Mouse (Mus musculus): ENCODE results near the gene Stac2. TPM values are rescaled to one million over a fixed set of nuclear protein-coding genes. Genes with fewer than 3 reads are reported as not detected.

Stac2 gene
- polyA plus RNA-seq, 1 experiment from 2014 or later = 0.67 TPM

DNA sequence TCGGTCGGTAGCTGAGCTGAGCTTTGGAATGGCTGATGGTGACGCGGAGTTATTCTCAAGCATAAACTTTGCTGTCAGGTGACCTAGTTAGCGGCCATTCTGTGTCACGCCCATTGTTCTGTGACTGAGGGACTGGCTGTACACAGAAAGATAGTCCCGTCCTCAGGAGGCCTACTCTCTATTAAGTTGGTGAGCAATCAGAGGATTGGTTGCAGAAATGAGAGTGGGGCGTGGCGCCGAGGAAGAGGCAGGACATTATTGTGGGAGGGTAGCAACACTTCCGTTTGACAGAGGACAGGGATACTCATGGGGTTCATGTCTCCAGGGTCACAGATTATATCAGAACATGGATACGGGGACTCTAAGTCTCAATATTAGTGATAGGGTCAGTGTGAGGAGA, 12.9 kb upstream of the Stac2 start:
- H3K9me3 ChIP-seq = 0 out of 2 replicates have a peak, but pooled peaks cover 3% of the 10 kb centered on the region
- no peaks in the 10 kb centered on the region for H3K27me3 ChIP-seq
- WGBS = 91% methylated on average over 12 of the region's 12 CpGs
- no peaks in the 10 kb centered on the region for H3K36me3 ChIP-seq
- no peak overlapping the region for H3K4me3 ChIP-seq
- H3K4me1 ChIP-seq = no peaks in the 10 kb centered on the region
- no peak overlapping the region for H3K9ac ChIP-seq
- no peak overlapping the region for H3K27ac ChIP-seq
- no peak for ATAC-seq (ENCODE audit: insufficient number of reproducible peaks, insufficient read depth, low FRiP score, low TSS enrichment)
- H3K4me2 ChIP-seq (replicated peaks) = no peak overlapping the region

DNA sequence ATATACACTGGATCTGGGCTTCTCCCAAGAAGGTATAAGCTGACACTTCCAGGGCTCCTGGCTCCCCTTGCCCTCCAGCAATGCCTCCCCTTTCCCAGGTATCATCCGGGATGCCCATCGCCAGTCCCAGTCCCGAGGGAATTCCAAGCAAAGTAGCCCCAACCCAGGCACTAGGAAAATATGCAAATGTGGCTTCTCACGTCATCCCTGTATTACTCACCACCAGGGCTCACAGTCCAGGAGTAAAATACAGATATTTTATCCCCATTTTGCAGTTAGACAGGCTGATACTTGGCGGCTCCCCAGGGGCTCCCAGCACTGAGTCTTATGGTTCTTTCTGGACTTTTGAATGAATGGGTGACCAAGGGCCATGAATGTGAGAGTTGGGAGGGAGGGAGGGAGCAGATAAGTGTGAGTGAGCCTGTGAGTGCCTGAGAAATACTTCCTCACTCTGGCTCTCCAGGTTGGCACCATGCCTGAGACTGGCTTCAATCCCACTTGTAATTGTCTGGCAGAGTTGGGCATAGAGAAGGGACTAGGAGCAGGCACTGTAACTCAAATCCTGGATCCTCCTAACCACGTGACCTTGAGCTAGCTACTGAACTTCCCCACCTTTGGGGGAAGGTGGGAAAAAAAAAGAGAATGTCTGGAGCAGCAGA, 8.8 kb upstream of the Stac2 start:
- Histone ChIP-seq H3K4me1 (no peaks in the 10 kb centered on the region), H3K4me2 (replicated peaks) (no peak overlapping the region), H3K9ac (no peak overlapping the region), H3K9me3 (no peaks in the 10 kb centered on the region), H3K4me3 (no peak overlapping the region), H3K36me3 (no peaks in the 10 kb centered on the region), H3K27ac (no peak overlapping the region), H3K27me3 (no peaks in the 10 kb centered on the region)
- ATAC-seq (ENCODE audit: insufficient number of reproducible peaks, insufficient read depth, low FRiP score, low TSS enrichment) = no peak
- WGBS = 62% methylated on average over 6 of the region's 6 CpGs

DNA sequence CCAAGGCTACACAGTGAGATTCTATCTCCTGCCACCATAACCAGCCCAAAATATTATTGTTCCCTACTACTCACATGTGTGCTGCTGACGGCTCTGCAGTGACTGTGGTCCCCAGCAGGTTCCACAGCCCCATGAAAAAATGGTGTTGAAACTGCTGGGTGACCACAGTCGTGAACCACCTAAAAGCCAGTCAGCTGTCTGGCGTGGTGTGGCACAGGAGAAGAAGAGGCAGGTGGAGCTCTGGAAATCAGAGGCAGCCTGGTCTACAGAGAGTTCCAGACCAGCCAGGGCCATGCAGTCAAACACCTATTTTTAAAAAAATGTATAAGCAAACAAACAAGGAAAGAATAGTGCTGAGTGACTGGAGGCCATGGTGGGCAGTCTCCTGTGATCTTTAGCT, 8.2 kb upstream of the Stac2 start:
- 71% methylated on average over 3 of the region's 3 CpGs for WGBS
- Histone ChIP-seq H3K4me1 (no peaks in the 10 kb centered on the region), H3K27ac (no peak overlapping the region), H3K36me3 (no peaks in the 10 kb centered on the region), H3K27me3 (no peaks in the 10 kb centered on the region), H3K4me2 (replicated peaks) (no peak overlapping the region), H3K4me3 (no peak overlapping the region), H3K9ac (no peak overlapping the region), H3K9me3 (no peaks in the 10 kb centered on the region)
- no peak for ATAC-seq (ENCODE audit: insufficient number of reproducible peaks, insufficient read depth, low FRiP score, low TSS enrichment)

DNA sequence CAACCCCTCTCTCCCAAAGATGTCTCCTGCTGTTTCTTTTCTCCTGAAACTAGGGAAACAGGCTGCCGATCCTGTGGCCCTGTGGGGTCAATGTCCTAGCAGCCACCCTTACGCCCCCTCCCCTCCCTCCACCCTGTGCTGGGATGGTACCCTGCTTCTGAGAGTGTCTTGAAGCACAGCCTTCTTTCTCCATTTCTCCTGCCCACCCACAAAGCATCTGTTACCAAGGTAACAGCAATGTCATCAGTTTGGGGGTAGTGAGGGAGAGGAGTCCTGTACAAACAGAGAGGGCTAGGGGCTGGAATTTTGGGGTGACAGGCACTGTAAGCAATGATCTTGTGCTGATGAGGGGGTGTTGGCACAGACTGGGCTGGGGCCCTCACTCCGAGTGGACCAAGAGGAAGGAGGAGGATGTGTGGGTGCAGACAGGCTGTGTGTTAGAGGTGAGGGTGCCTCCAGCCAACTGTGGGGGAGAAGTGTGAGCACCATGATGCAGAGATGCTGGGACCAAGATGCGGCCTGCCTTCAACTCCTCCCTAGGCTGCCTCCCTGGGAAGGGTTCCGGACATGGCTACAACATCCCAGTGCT, 6.9 kb upstream of the Stac2 start:
- ATAC-seq (ENCODE audit: insufficient number of reproducible peaks, insufficient read depth, low FRiP score, low TSS enrichment) = no peak
- no peak overlapping the region for H3K27ac ChIP-seq
- no peaks in the 10 kb centered on the region for H3K4me1 ChIP-seq
- WGBS = 75% methylated on average over 5 of the region's 5 CpGs
- no peaks in the 10 kb centered on the region for H3K9me3 ChIP-seq
- no peak overlapping the region for H3K4me2 ChIP-seq (replicated peaks)
- no peak overlapping the region for H3K4me3 ChIP-seq
- H3K36me3 ChIP-seq = no peaks in the 10 kb centered on the region
- H3K9ac ChIP-seq = no peak overlapping the region
- H3K27me3 ChIP-seq = peaks cover 8% of the 10 kb centered on the region

DNA sequence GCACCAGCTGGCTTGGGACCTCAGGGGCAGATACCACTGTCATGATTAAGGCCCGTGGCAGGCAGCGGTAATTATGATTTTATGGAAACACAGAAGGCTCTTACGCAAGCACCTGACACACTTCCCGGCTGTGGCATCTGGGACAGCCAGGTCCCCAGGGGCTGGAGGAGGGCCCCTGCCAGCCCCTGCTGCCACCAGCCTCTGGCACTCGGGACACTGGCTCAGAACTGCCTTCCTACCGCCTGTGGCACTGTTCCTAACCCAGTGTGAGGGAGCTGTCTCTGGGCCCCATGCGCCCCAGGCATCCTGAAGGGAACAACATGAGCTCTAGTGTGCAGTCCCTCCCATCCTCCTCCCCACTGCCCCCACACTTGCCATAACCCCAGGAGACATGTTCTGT, 6.4 kb upstream of the Stac2 start:
- H3K4me1 ChIP-seq = no peaks in the 10 kb centered on the region
- no peaks in the 10 kb centered on the region for H3K36me3 ChIP-seq
- H3K27ac ChIP-seq = no peak overlapping the region
- no peaks in the 10 kb centered on the region for H3K9me3 ChIP-seq
- ATAC-seq (ENCODE audit: insufficient number of reproducible peaks, insufficient read depth, low FRiP score, low TSS enrichment) = no peak
- no peak overlapping the region for H3K9ac ChIP-seq
- 70% methylated on average over 7 of the region's 7 CpGs for WGBS
- no peak overlapping the region for H3K4me2 ChIP-seq (replicated peaks)
- peaks cover 10% of the 10 kb centered on the region for H3K27me3 ChIP-seq
- no peak overlapping the region for H3K4me3 ChIP-seq

DNA sequence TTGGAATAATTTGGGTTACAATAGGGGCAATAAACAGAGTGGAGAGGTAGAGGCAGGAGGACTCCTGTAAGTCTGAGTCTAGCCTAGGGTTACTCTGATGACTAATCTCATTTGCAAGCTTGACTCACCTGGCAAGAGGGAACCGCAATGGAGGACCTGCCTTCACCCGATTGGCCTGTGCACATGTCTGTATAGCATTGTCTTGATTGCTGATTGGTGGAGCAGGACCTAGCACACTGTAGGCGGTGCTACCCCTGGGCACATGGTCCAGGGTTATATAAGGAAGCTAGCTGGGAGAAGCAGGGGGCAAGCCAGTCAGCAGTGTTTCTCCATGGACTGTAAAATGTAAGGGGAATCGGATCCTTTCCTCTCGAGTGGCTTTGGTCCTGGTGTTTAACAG, 4.7 kb upstream of the Stac2 start:
- no peaks in the 10 kb centered on the region for H3K4me1 ChIP-seq
- H3K4me3 ChIP-seq = no peak overlapping the region
- 80% methylated on average over 5 of the region's 5 CpGs for WGBS
- no peak overlapping the region for H3K9ac ChIP-seq
- no peak for ATAC-seq (ENCODE audit: insufficient number of reproducible peaks, insufficient read depth, low FRiP score, low TSS enrichment)
- H3K27ac ChIP-seq = no peak overlapping the region
- no peaks in the 10 kb centered on the region for H3K9me3 ChIP-seq
- peaks cover 17% of the 10 kb centered on the region for H3K27me3 ChIP-seq
- no peak overlapping the region for H3K4me2 ChIP-seq (replicated peaks)
- H3K36me3 ChIP-seq = no peaks in the 10 kb centered on the region

DNA sequence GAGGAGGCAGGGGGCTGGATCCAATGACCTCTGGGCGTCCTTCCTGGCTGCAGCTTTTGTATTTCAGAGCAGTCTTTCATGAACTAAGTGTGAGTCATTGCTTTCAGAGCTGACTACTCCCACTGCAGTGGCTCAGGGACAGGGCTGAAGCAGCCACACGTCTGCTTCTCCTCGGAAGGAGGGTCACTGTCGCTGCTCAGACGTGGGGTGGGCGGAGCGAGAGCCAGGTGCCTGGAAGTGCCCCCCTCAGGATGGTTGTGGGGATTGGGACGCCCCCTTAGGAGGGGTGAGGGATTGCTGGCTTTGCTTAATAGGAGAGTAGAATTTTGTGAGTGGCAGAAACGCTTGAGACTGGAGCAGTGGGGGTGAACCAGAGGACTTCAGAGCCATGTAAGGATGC, 4.2 kb upstream of the Stac2 start:
- H3K4me2 ChIP-seq (replicated peaks) = no peak overlapping the region
- no peak overlapping the region for H3K27ac ChIP-seq
- H3K27me3 ChIP-seq = peaks cover 23% of the 10 kb centered on the region
- H3K4me1 ChIP-seq = peaks cover 5% of the 10 kb centered on the region
- no peaks in the 10 kb centered on the region for H3K36me3 ChIP-seq
- H3K9ac ChIP-seq = no peak overlapping the region
- ATAC-seq (ENCODE audit: insufficient number of reproducible peaks, insufficient read depth, low FRiP score, low TSS enrichment) = no peak
- 30% methylated on average over 9 of the region's 9 CpGs for WGBS
- no peaks in the 10 kb centered on the region for H3K9me3 ChIP-seq
- no peak overlapping the region for H3K4me3 ChIP-seq

DNA sequence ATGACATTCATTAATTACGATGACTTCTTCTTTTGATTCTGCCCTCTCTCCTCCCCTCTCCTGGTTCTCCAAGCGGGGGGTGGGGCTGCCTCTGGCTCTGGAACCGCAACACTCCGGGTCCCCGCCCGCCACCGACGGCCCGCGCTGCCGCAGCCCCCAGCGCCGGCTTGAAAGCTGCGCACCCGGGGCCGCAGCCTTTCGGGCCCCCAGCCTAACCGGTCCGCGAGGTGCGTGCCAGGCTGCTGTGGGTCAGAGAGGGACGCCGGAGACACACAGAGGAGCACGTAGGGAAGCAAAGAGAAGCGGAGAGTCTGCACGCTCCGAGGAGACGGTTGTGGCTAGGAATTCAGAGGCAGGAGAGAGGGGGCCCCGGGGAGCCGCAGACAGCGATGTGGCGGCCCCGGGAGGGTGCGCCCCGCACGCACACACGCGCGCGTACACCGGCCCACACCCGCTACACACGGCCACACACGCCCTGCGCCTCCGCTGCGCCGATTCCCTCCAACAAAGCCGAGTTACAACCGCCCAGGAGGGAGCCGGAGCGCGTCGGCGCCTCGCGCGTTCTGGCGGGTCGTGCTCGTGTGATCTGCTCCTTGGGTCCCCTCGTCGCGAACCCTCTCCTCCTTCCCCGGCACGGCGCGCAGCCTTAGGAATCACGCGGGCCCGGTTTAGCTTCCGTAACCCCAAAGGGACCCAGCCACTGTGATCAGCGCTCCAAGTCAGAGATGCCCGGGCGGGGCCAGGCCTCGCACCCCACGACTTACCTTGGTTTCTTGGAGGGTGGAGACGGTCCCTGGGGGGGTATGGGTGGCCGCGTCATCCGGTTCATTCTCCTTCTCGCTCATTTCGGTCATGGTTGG, 903 bp downstream of the Stac2 start:
- no peak overlapping the region for H3K27ac ChIP-seq
- WGBS = under 1% methylated on average over 83 of the region's 83 CpGs
- no peak for ATAC-seq (ENCODE audit: insufficient number of reproducible peaks, insufficient read depth, low FRiP score, low TSS enrichment)
- H3K4me3 ChIP-seq = peak overlapping the region; percentile 44
- H3K4me1 ChIP-seq = peaks cover 21% of the 10 kb centered on the region
- no peaks in the 10 kb centered on the region for H3K36me3 ChIP-seq
- H3K4me2 ChIP-seq (replicated peaks) = peak overlapping the region; percentile 76
- peak overlapping the region; percentile 25 for H3K9ac ChIP-seq
- H3K27me3 ChIP-seq = peaks cover 65% of the 10 kb centered on the region
- H3K9me3 ChIP-seq = no peaks in the 10 kb centered on the region

DNA sequence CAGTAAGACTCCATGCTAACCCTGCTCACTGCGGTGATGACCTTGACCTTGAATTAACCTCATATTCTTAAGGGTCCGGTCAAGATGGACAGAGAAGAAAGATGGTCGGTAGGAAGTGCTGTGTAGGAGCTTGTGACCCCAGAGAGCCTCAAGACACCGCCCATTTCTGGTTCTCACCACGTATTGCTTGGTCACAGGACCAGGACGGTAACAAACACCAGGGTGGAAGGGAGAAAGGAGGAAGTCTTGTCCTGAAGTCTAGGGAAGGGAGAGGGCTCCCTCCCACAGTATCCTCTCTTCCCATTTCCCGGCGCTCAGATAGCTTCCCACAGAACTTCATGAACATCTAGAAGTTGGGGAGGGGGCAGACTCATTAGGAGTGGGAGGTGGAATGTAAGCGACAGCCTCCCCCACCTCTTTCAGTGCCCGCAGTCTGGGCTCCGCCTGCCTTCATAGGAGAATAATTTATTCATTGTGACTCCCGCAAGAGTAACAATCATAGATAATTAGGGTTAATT, 1.6 kb downstream of the Stac2 start:
- no peak overlapping the region for H3K9ac ChIP-seq
- peak overlapping the region; percentile 44 for H3K4me3 ChIP-seq
- no peaks in the 10 kb centered on the region for H3K9me3 ChIP-seq
- peak overlapping the region; percentile 76 for H3K4me2 ChIP-seq (replicated peaks)
- WGBS = 6% methylated on average over 12 of the region's 12 CpGs
- H3K27ac ChIP-seq = no peak overlapping the region
- no peak for ATAC-seq (ENCODE audit: insufficient number of reproducible peaks, insufficient read depth, low FRiP score, low TSS enrichment)
- peaks cover 65% of the 10 kb centered on the region for H3K27me3 ChIP-seq
- peaks cover 21% of the 10 kb centered on the region for H3K4me1 ChIP-seq
- H3K36me3 ChIP-seq = no peaks in the 10 kb centered on the region

DNA sequence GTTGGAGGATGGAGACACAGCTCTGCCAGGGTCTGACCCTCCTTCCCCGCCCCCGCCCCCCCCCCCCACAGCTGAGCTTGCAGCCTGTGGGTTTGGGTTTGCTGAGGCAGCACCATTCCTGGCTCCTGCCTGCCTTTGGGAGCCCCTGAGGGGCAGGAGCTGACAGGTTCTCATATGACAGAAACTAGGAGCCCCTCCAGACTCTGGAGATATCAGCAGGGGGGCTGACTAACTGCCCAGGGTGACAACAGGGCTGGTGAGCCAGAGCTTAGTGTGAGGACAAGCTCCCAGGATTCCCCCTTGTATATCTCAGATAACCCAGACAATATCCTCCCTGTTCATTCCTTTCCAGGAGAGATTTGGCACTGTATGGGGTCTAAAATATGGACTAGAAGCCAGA, 2.3 kb downstream of the Stac2 start:
- no peak overlapping the region for H3K27ac ChIP-seq
- H3K4me3 ChIP-seq = no peak overlapping the region
- no peaks in the 10 kb centered on the region for H3K9me3 ChIP-seq
- H3K4me2 ChIP-seq (replicated peaks) = no peak overlapping the region
- no peak overlapping the region for H3K9ac ChIP-seq
- no peak for ATAC-seq (ENCODE audit: insufficient number of reproducible peaks, insufficient read depth, low FRiP score, low TSS enrichment)
- H3K27me3 ChIP-seq = peaks cover 65% of the 10 kb centered on the region
- H3K4me1 ChIP-seq = peaks cover 21% of the 10 kb centered on the region
- 36% methylated on average over 2 of the region's 2 CpGs for WGBS
- no peaks in the 10 kb centered on the region for H3K36me3 ChIP-seq

DNA sequence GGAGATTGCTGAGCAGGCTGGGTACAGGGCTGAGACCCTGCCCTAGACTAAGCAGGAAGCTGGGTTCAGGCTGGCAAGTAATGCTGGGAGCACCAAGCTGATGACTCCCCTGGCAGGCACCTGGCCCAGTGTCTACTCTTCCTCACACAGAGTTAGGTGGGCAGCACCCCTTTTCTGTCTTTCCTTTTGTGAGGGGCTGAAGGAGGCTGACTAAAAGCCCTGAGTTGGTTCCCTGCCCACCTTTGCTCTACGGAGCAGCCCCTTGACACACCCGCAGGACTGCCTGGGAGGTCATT, 2.8 kb downstream of the Stac2 start:
- Histone ChIP-seq H3K9me3 (no peaks in the 10 kb centered on the region), H3K4me2 (replicated peaks) (no peak overlapping the region), H3K4me3 (no peak overlapping the region), H3K36me3 (no peaks in the 10 kb centered on the region), H3K27me3 (peaks cover 60% of the 10 kb centered on the region), H3K9ac (no peak overlapping the region), H3K27ac (no peak overlapping the region), H3K4me1 (peaks cover 21% of the 10 kb centered on the region)
- no peak for ATAC-seq (ENCODE audit: insufficient number of reproducible peaks, insufficient read depth, low FRiP score, low TSS enrichment)
- WGBS = 32% methylated on average over 2 of the region's 2 CpGs

Data from embryonic facial prominence, embryonic 12.5 days (tissue).